In genomic region chr15:101316913-101317813, GRCm38 (mm10) we compare ENCODE assay signal across 11 mouse cellular contexts. TPM values are rescaled to one million over a fixed set of nuclear protein-coding genes. Genes with fewer than 3 reads are reported as not detected.
DNase-seq lines count a peak whose midpoint lies in the region; ATAC-seq lines count a peak whose summit lies in the region.
"Had no signal": no experiment of that assay in that cellular context is flagged by ENCODE, and none has a peak within 500 bp of the region (broad histone marks: within the 10 kb centered on the region; RNA-seq: fewer than 3 reads in every experiment).

No protein-coding gene starts in this region.

- no peaks in the 10 kb centered on the region for H3K9me3 ChIP-seq in heart, embryonic 11.5 days (replicated peaks; ENCODE audit: control insufficient read depth, low read length)
- peaks cover 10% of the 10 kb centered on the region for H3K9me3 ChIP-seq in megakaryocyte, embryonic 14.5 days
- no peaks in the 10 kb centered on the region for H3K9me3 ChIP-seq in limb, embryonic 12.5 days
- H3K9me3 ChIP-seq: embryonic facial prominence, embryonic 15.5 days had no signal

- H3K27me3 ChIP-seq in heart, embryonic 11.5 days (ENCODE audit: control insufficient read depth, insufficient read depth, low read length): no peaks in the 10 kb centered on the region
- peaks cover 7% of the 10 kb centered on the region for H3K27me3 ChIP-seq in megakaryocyte, embryonic 14.5 days (replicated peaks)
- H3K27me3 ChIP-seq in limb, embryonic 12.5 days: no peaks in the 10 kb centered on the region
- H3K27me3 ChIP-seq: embryonic facial prominence, embryonic 15.5 days had no signal

- ATAC-seq in heart, embryonic 11.5 days (replicated peaks; ENCODE audit: insufficient number of reproducible peaks, low FRiP score, low TSS enrichment): no peak
- no peak for ATAC-seq in megakaryocyte, adult 5-6 weeks (ENCODE audit: poor library complexity, severe bottlenecking)
- ATAC-seq in limb, embryonic 12.5 days (ENCODE audit: insufficient number of reproducible peaks, insufficient read depth, low FRiP score, low TSS enrichment, low read depth): no peak
- peak; percentile 1; the same call in 1 of the 2 replicates for ATAC-seq in monocyte, adult 5-6 weeks (replicated peaks; ENCODE audit: insufficient number of reproducible peaks, low FRiP score, low TSS enrichment, poor library complexity, severe bottlenecking)

- H3K4me1 ChIP-seq in heart, embryonic 11.5 days (ENCODE audit: control insufficient read depth, insufficient read depth, low read length): peaks cover 29% of the 10 kb centered on the region
- peaks cover 77% of the 10 kb centered on the region for H3K4me1 ChIP-seq in megakaryocyte, embryonic 14.5 days
- peaks cover 40% of the 10 kb centered on the region for H3K4me1 ChIP-seq in limb, embryonic 12.5 days (replicated peaks)

- DNase-seq in heart, adult 9 months (ENCODE audit: low spot score in 2 of 2): no peak
- no peak for DNase-seq in right cerebral cortex, adult 2 months (ENCODE audit: low spot score in 2 of 2)
- DNase-seq in adrenal gland, postnatal 10 days: no peak
- DNase-seq: gastrocnemius, postnatal 36 days had no signal

- peak overlapping the region; percentile 51 for H3K27ac ChIP-seq in heart, embryonic 11.5 days (ENCODE audit: low read depth, low read length)
- H3K27ac ChIP-seq in limb, embryonic 12.5 days: peak overlapping the region; percentile 1; the same call in 1 of the 2 replicates
- H3K27ac ChIP-seq: embryonic facial prominence, embryonic 15.5 days had no signal

- WGBS in heart, embryonic 11.5 days (ENCODE audit: insufficient replicate concordance): 47% methylated on average over 18 of the region's 18 CpGs
- 68% methylated on average over 18 of the region's 18 CpGs for WGBS in limb, embryonic 12.5 days

- H3K4me3 ChIP-seq in heart, embryonic 11.5 days (ENCODE audit: low read depth, low read length): no peak overlapping the region
- H3K4me3 ChIP-seq in megakaryocyte, embryonic 14.5 days (replicated peaks): peak overlapping the region; percentile 94
- no peak overlapping the region for H3K4me3 ChIP-seq in limb, embryonic 12.5 days (replicated peaks)

- peak overlapping the region; percentile 57 for H3K4me2 ChIP-seq in heart, embryonic 11.5 days
- no peak overlapping the region for H3K4me2 ChIP-seq in limb, embryonic 12.5 days
- H3K4me2 ChIP-seq: embryonic facial prominence, embryonic 15.5 days had no signal

- no peaks in the 10 kb centered on the region for H3K36me3 ChIP-seq in heart, embryonic 11.5 days (ENCODE audit: control insufficient read depth, insufficient read depth, low read length)
- no peaks in the 10 kb centered on the region for H3K36me3 ChIP-seq in megakaryocyte, embryonic 14.5 days (replicated peaks; ENCODE audit: low read length)
- H3K36me3 ChIP-seq in limb, embryonic 12.5 days: no peaks in the 10 kb centered on the region
- H3K36me3 ChIP-seq: embryonic facial prominence, embryonic 15.5 days had no signal

- peak overlapping the region; percentile 10; the same call in 1 of the 2 replicates for H3K9ac ChIP-seq in heart, embryonic 11.5 days (ENCODE audit: low read depth, low read length)
- H3K9ac ChIP-seq in limb, embryonic 12.5 days (replicated peaks): no peak overlapping the region
- H3K9ac ChIP-seq: embryonic facial prominence, embryonic 15.5 days had no signal

RNA-seq across cellular contexts. Expression of gene 6030408B16Rik, which starts 24.2 kb away (rescaled TPM):
- polyA plus RNA-seq in heart, embryonic 11.5 days (2014; fragmentation: Nextera tagmentation; extraction: Ambion mirVana): 1.3 and 2.2 TPM in 2 replicates
- polyA plus RNA-seq in megakaryocyte, embryonic 14.5 days (2012; ENCODE audit: insufficient read depth, low replicate concordance): 2.1 TPM in 1 of 2 replicates, not detected in the other
- total RNA-seq in megakaryocyte, adult 5-6 weeks (2015): not detected in 2 replicates
- total RNA-seq in megakaryocyte, adult 5-6 weeks (2017): not detected in 2 replicates
- polyA plus RNA-seq in limb, embryonic 12.5 days (2016; fragmentation: Nextera tagmentation; extraction: Ambion mirVana): 4.5 and 4.7 TPM in 2 replicates
- 0.75 to 1.4 TPM in 2 of 3 replicates, not detected in the other for total RNA-seq in monocyte, adult 5-6 weeks (2017)
- 1 to 10 TPM; 1.0 to 2.4 TPM for total RNA-seq in adrenal gland, postnatal 10 days (2021)
- polyA plus RNA-seq: large intestine, adult 2 months had no signal

RNA-seq across cellular contexts. Expression of gene Atg101, which starts 33.1 kb away (rescaled TPM):
- polyA plus RNA-seq in heart, embryonic 11.5 days (2014; fragmentation: Nextera tagmentation; extraction: Ambion mirVana): 49.4 and 50.1 TPM in 2 replicates
- polyA plus RNA-seq in megakaryocyte, embryonic 14.5 days (2012; ENCODE audit: insufficient read depth, low replicate concordance): 36.9 and 65.9 TPM in 2 replicates
- 8.2 and 12.1 TPM in 2 replicates for total RNA-seq in megakaryocyte, adult 5-6 weeks (2015)
- 53.3 and 58.0 TPM in 2 replicates for total RNA-seq in megakaryocyte, adult 5-6 weeks (2017)
- 66.9 and 67.4 TPM in 2 replicates for polyA plus RNA-seq in limb, embryonic 12.5 days (2016; fragmentation: Nextera tagmentation; extraction: Ambion mirVana)
- 52.9 to 72.0 TPM (median 58.7 TPM) in 3 replicates for total RNA-seq in monocyte, adult 5-6 weeks (2017)
- 100 to 1,000 TPM in 1 of 2 experiments, 10 to 100 TPM in 1; 36.6 to 103 TPM for total RNA-seq in adrenal gland, postnatal 10 days (2021)

RNA-seq across cellular contexts. Expression of gene Krt80, which starts 52.8 kb away (rescaled TPM):
- 2.5 and 2.8 TPM in 2 replicates for polyA plus RNA-seq in heart, embryonic 11.5 days (2014; fragmentation: Nextera tagmentation; extraction: Ambion mirVana)
- polyA plus RNA-seq in megakaryocyte, embryonic 14.5 days (2012; ENCODE audit: insufficient read depth, low replicate concordance): 0.63 TPM in 1 of 2 replicates, not detected in the other
- 44.3 and 45.8 TPM in 2 replicates for total RNA-seq in megakaryocyte, adult 5-6 weeks (2015)
- total RNA-seq in megakaryocyte, adult 5-6 weeks (2017): 31.7 and 37.8 TPM in 2 replicates
- polyA plus RNA-seq in limb, embryonic 12.5 days (2016; fragmentation: Nextera tagmentation; extraction: Ambion mirVana): 0.09 and 0.26 TPM in 2 replicates
- total RNA-seq in monocyte, adult 5-6 weeks (2017): 124 to 181 TPM (median 163 TPM) in 3 replicates
- total RNA-seq in adrenal gland, postnatal 10 days (2021): under 1 TPM; 0.75 to 0.76 TPM

Comparison
In these comparisons a context has a peak if more than half of its experiments do, and no peak if none do; other contexts are left out.
1. RNA of gene Krt80, which starts 52.8 kb away (total RNA-seq): 124 to 181 TPM in monocyte, adult 5-6 weeks and 31.7 to 45.8 TPM in megakaryocyte, adult 5-6 weeks; 0.75 to 0.76 TPM in adrenal gland, postnatal 10 days; every median in the first group is over 10 times any median in the second.